Mouse (Mus musculus) stomach, embryonic 14.5 days (tissue): ENCODE data around the gene Akr1b10. TPM values are rescaled to one million over a fixed set of nuclear protein-coding genes. Genes with fewer than 3 reads are reported as not detected.
A peak's percentile ranks its signal among the peaks of the same experiment; 100 is the strongest.

Source experiments
- ATAC-seq: fragments of 200-750 bp; cut with Nextera tagmentation; 2 replicates; pipeline ENCODE4 v1.8.0; 2017; ENCODE audit warnings: low read depth, moderate TSS enrichment; ENCODE audit not compliant: insufficient number of reproducible peaks, insufficient read depth, low FRiP score
- H3K27ac ChIP-seq: fragments of 300-500 bp; sonication (generic); 2 replicates; pipeline ENCODE4 v1.5.1; 2014; ENCODE audit warnings: mild to moderate bottlenecking, low read length, moderate library complexity, mixed read lengths
- H3K27me3 ChIP-seq: fragments of 300-500 bp; sonication (generic); 2 replicates; pipeline ENCODE4 v1.6.1; 2014; ENCODE audit warnings: low read length, control low read depth, mixed read lengths; ENCODE audit not compliant: control insufficient read depth, insufficient read depth
- H3K36me3 ChIP-seq: fragments of 300-500 bp; sonication (generic); 2 replicates; pipeline ENCODE4 v1.6.1; 2014; ENCODE audit warnings: mild to moderate bottlenecking, control low read depth, low read length, moderate library complexity, mixed read lengths; ENCODE audit not compliant: control insufficient read depth, insufficient read depth
- H3K4me1 ChIP-seq: fragments of 300-500 bp; sonication (generic); 2 replicates; pipeline ENCODE4 v1.6.1; 2014; ENCODE audit warnings: low read length, control low read depth, mixed read lengths; ENCODE audit not compliant: control insufficient read depth, insufficient read depth
- H3K4me2 ChIP-seq: fragments of 300-500 bp; sonication (generic); replicated peaks from 2 replicates; pipeline ENCODE4 v1.6.1; 2014; ENCODE audit warnings: low read depth, low read length, control low read depth
- H3K4me3 ChIP-seq: fragments of 300-500 bp; sonication (generic); 2 replicates; pipeline ENCODE4 v1.5.1; 2014; ENCODE audit warnings: low read depth, low read length, control low read depth
- H3K9ac ChIP-seq: fragments of 300-500 bp; sonication (generic); replicated peaks from 2 replicates; pipeline ENCODE4 v1.6.1; 2014; ENCODE audit warnings: low read depth, mild to moderate bottlenecking, control low read depth, low read length, moderate library complexity, mixed read lengths
- H3K9me3 ChIP-seq: fragments of 300-500 bp; sonication (generic); 2 replicates; pipeline ENCODE4 v1.6.1; 2016; ENCODE audit warnings: low read depth, low read length, control low read depth; ENCODE audit not compliant: control insufficient read depth
- WGBS: fragments of 180-500 bp; shearing (Covaris S2); extraction: QIAGEN DNeasy Blood & Tissue Kit; methylation state at CpG from one replicate; pipeline ENCODE4 v1.1.7; 2014; 5-methylcytosine and 5-hydroxymethylcytosine counted together
- polyA plus RNA-seq: library from polyadenylated mRNA; unstranded; fragments of >200 nt; fragmentation: Nextera tagmentation; extraction: Ambion mirVana; gene quantifications from 2 replicates; pipeline ENCODE4 v1.2.1, GENCODE M21; 2014

Akr1b10 gene
- polyA plus RNA-seq: 21.8 and 22.9 TPM in 2 replicates

GRCm38 (mm10) chr6:34384110-34384661, at the start of gene Akr1b10:
Gene Akr1b10, plus strand, starts transcription at chr6:34384218.
- ATAC-seq: peak; percentile 70; the same call in 1 of the 2 replicates
- peak within 1 kb of the TSS; percentile 43 for H3K4me3 ChIP-seq
- H3K4me1 ChIP-seq: no peaks in the 10 kb centered on the region
- 1% methylated on average over 17 of the region's 17 CpGs for WGBS
- H3K9me3 ChIP-seq: no peaks in the 10 kb centered on the region
- H3K36me3 ChIP-seq: no peaks in the 10 kb centered on the region
- peak within 1 kb of the TSS; percentile 56; the same call in 1 of the 2 replicates for H3K27ac ChIP-seq
- no peak within 1 kb of the TSS; the same call in 1 of the 2 replicates for H3K9ac ChIP-seq
- no peaks in the 10 kb centered on the region for H3K27me3 ChIP-seq
- peak within 1 kb of the TSS; percentile 74 for H3K4me2 ChIP-seq

GRCm38 (mm10) chr6:34334673-34335072, 49.3 kb upstream of the Akr1b10 start:
- H3K4me2 ChIP-seq: no peak overlapping the region
- no peak overlapping the region for H3K4me3 ChIP-seq
- no peaks in the 10 kb centered on the region for H3K27me3 ChIP-seq
- no peak for ATAC-seq
- H3K9ac ChIP-seq: no peak overlapping the region
- 82% methylated on average over 5 of the region's 5 CpGs for WGBS
- H3K36me3 ChIP-seq: no peaks in the 10 kb centered on the region
- H3K4me1 ChIP-seq: no peaks in the 10 kb centered on the region
- no peak overlapping the region for H3K27ac ChIP-seq
- no peaks in the 10 kb centered on the region for H3K9me3 ChIP-seq

- Histone ChIP-seq H3K4me1 (no peaks in the 10 kb centered on the region), H3K9me3 (no peaks in the 10 kb centered on the region), H3K9ac (no peak overlapping the region), H3K4me2 (no peak overlapping the region), H3K27me3 (no peaks in the 10 kb centered on the region), H3K36me3 (no peaks in the 10 kb centered on the region), H3K4me3 (no peak overlapping the region), H3K27ac (no peak overlapping the region)
- WGBS: 81% methylated on average over 2 of the region's 2 CpGs
- ATAC-seq: no peak
These were observed 46.2 kb upstream of the Akr1b10 start for GRCm38 (mm10) chr6:34337799-34338198.

- Histone ChIP-seq H3K4me3 (no peak overlapping the region), H3K4me2 (no peak overlapping the region), H3K9ac (no peak overlapping the region), H3K9me3 (no peaks in the 10 kb centered on the region), H3K4me1 (no peaks in the 10 kb centered on the region), H3K36me3 (no peaks in the 10 kb centered on the region), H3K27me3 (no peaks in the 10 kb centered on the region), H3K27ac (no peak overlapping the region)
- WGBS: 86% methylated on average over 4 of the region's 4 CpGs
- no peak for ATAC-seq
These were observed 42.0 kb upstream of the Akr1b10 start for GRCm38 (mm10) chr6:34341991-34342390.

- H3K4me2 ChIP-seq: no peak overlapping the region
- 86% methylated on average over 2 of the region's 2 CpGs for WGBS
- no peaks in the 10 kb centered on the region for H3K4me1 ChIP-seq
- H3K9ac ChIP-seq: no peak overlapping the region
- no peaks in the 10 kb centered on the region for H3K36me3 ChIP-seq
- H3K9me3 ChIP-seq: no peaks in the 10 kb centered on the region
- H3K27ac ChIP-seq: no peak overlapping the region
- H3K27me3 ChIP-seq: no peaks in the 10 kb centered on the region
- no peak for ATAC-seq
- H3K4me3 ChIP-seq: no peak overlapping the region
These were observed 41.5 kb upstream of the Akr1b10 start for GRCm38 (mm10) chr6:34342476-34342875.

GRCm38 (mm10) chr6:34343426-34343825, 40.6 kb upstream of the Akr1b10 start:
- no peak overlapping the region for H3K27ac ChIP-seq
- H3K4me2 ChIP-seq: no peak overlapping the region
- H3K9ac ChIP-seq: no peak overlapping the region
- no peaks in the 10 kb centered on the region for H3K36me3 ChIP-seq
- no peak overlapping the region for H3K4me3 ChIP-seq
- 86% methylated on average over 6 of the region's 6 CpGs for WGBS
- H3K27me3 ChIP-seq: no peaks in the 10 kb centered on the region
- no peaks in the 10 kb centered on the region for H3K4me1 ChIP-seq
- ATAC-seq: no peak
- H3K9me3 ChIP-seq: no peaks in the 10 kb centered on the region

GRCm38 (mm10) chr6:34344135-34344850, 39.7 kb upstream of the Akr1b10 start:
- Histone ChIP-seq H3K4me2 (no peak overlapping the region), H3K27me3 (no peaks in the 10 kb centered on the region), H3K4me1 (no peaks in the 10 kb centered on the region), H3K4me3 (no peak overlapping the region), H3K9me3 (no peaks in the 10 kb centered on the region), H3K9ac (no peak overlapping the region), H3K36me3 (no peaks in the 10 kb centered on the region), H3K27ac (no peak overlapping the region)
- 66% methylated on average over 10 of the region's 10 CpGs for WGBS
- no peak for ATAC-seq

- no peaks in the 10 kb centered on the region for H3K36me3 ChIP-seq
- H3K4me3 ChIP-seq: no peak overlapping the region
- no peaks in the 10 kb centered on the region for H3K9me3 ChIP-seq
- H3K27me3 ChIP-seq: no peaks in the 10 kb centered on the region
- H3K4me1 ChIP-seq: no peaks in the 10 kb centered on the region
- WGBS: 22% methylated on average over 9 of the region's 9 CpGs
- no peak for ATAC-seq
- H3K4me2 ChIP-seq: no peak overlapping the region
- no peak overlapping the region for H3K27ac ChIP-seq
- no peak overlapping the region for H3K9ac ChIP-seq
These were observed 39.1 kb upstream of the Akr1b10 start for GRCm38 (mm10) chr6:34344935-34345334.
